Mouse (Mus musculus) G1E (cell line): ENCODE measurements around the gene 1700020N15Rik.

ENCODE experiments used
- CTCF ChIP-seq: IDR thresholded peaks from 2 replicates; pipeline ENCODE4 v1.5.1; 2012; ENCODE audit warnings: low read depth, low read length, inconsistent platforms, mixed read lengths
- GATA1 ChIP-seq: IDR thresholded peaks from 2 replicates; pipeline ENCODE4 v1.6.1; 2012; ENCODE audit warnings: borderline replicate concordance, low read length, inconsistent platforms, mixed read lengths
- GATA2 ChIP-seq: IDR thresholded peaks from 2 replicates; pipeline ENCODE4 v1.6.1; 2012; ENCODE audit warnings: low read depth, low read length, inconsistent platforms, borderline replicate concordance
- POLR2AphosphoS5 ChIP-seq: IDR thresholded peaks from 2 replicates; pipeline ENCODE4 v1.6.1; 2012; ENCODE audit warnings: low read depth, low read length, inconsistent platforms; ENCODE audit not compliant: insufficient replicate concordance

DNA sequence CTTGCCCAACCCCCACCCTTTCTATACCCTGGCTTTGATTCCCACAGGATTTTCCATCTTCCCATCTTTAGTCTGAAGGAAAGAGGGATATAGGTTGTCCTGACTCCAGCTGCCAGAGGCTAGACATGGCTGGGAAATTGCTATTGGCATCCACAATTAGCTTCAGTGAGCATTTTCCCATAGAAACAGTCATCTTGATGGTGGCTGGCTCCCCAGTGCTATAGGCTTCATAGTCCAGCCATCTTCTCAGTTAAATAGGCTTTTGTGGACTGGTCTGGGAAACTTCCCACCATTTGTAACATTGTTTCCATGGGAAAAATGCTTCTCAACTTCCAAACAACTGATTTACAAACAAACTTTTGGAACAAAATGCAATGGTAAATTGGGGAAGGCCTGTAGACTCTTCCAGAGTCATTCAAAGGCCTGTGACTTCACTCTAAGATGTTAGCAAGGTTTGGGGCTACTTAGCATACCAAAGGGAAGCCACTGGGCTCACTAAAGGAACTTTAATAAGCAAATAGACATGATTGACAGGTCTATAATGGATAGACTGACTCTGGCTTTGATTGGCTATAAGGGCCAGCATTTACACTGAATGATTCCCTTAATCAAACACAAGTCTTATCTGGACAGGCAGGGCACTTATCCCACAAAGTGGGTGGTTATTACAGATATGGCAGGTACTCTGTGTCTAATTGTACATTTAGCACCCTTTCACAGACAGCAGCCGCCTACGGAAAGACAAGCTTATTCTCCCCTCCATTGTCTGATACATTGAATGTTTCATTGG is 31.9 kb downstream of the 1700020N15Rik start:
- TF ChIP-seq POLR2AphosphoS5: no peak
- no peak for TF ChIP-seq GATA2
- TF ChIP-seq CTCF: no peak
- no peak for TF ChIP-seq GATA1
